Mouse (Mus musculus) embryo, embryonic 11.5 days (tissue): ENCODE data around the gene Sox14.

Source experiments
- DNase-seq: peaks from one replicate; pipeline ENCODE4 v3.0.0-alpha.2; 2012; ENCODE audit warnings: low read depth, low spot score

Sox14 gene

GRCm38 (mm10) chr9:99875618-99876372 lies at the start of gene Sox14:
Gene Sox14, minus strand, starts transcription at chr9:99876170.
- DNase-seq, result no peak

GRCm38 (mm10) chr9:99879311-99879710 lies 3.3 kb upstream of the Sox14 start:
- no peak for DNase-seq

- no peak for DNase-seq
These were observed 2.6 kb upstream of the Sox14 start for GRCm38 (mm10) chr9:99878588-99878987.

GRCm38 (mm10) chr9:99877056-99877546 lies 1.1 kb upstream of the Sox14 start:
- no peak for DNase-seq

GRCm38 (mm10) chr9:99876373-99877055 lies 544 bp upstream of the Sox14 start:
- no peak for DNase-seq

- DNase-seq, result no peak
These were observed 994 bp downstream of the Sox14 start for GRCm38 (mm10) chr9:99874735-99875617.

- DNase-seq, result no peak
These were observed 2.2 kb downstream of the Sox14 start for GRCm38 (mm10) chr9:99873721-99874120.

- no peak for DNase-seq
These were observed 2.8 kb downstream of the Sox14 start for GRCm38 (mm10) chr9:99873116-99873620.

- DNase-seq, result no peak
These were observed 3.5 kb downstream of the Sox14 start for GRCm38 (mm10) chr9:99872204-99873115.

- DNase-seq, result no peak
These were observed 4.3 kb downstream of the Sox14 start for GRCm38 (mm10) chr9:99871556-99872203.

GRCm38 (mm10) chr9:99870780-99871555 lies 5.0 kb downstream of the Sox14 start:
- DNase-seq, result no peak

GRCm38 (mm10) chr9:99869936-99870779 lies 5.8 kb downstream of the Sox14 start:
- DNase-seq, result no peak

GRCm38 (mm10) chr9:99869275-99869674 lies 6.7 kb downstream of the Sox14 start:
- no peak for DNase-seq

GRCm38 (mm10) chr9:99868606-99869005 lies 7.4 kb downstream of the Sox14 start:
- DNase-seq, result no peak

GRCm38 (mm10) chr9:99868054-99868453 lies 7.9 kb downstream of the Sox14 start:
- no peak for DNase-seq

GRCm38 (mm10) chr9:99862936-99863335 lies 13.0 kb downstream of the Sox14 start:
- no peak for DNase-seq

GRCm38 (mm10) chr9:99854486-99854885 lies 21.5 kb downstream of the Sox14 start:
- DNase-seq, result no peak

GRCm38 (mm10) chr9:99853356-99853755 lies 22.6 kb downstream of the Sox14 start:
- no peak for DNase-seq
